Mouse (Mus musculus) T-helper 17 cell (primary cell): ENCODE measurements at regions not wholly inside any gene's neighbourhood (a gene's known extent, or its start where the extent isn't known, plus 50 kb on each side); places are given as distances from the start of the nearest gene placed in this dataset.

ENCODE experiments used
- in situ Hi-C, 2 experiments: fragments of 300-600 bp; cut with MboI, MseI; formaldehyde crosslinking; loops; 1 replicate in 1 of 2; 2 replicates in 1 of 2; pipeline ENCODE4 v1.15.1; 2025; ENCODE audit warnings: high pct_unique_total_duplicates in 2 of 2

- in situ Hi-C loops = loop anchor here in 1 of 2 experiments (25.0 kb wide), 1 partner anchor 1550 kb away; no protein-coding TSS in a partner anchor
Observed at GRCm38 (mm10) chr12:118562226-118562625, 261.0 kb upstream of the Sp4 start.

- in situ Hi-C loops = no loop called here
Observed at GRCm38 (mm10) chr12:118549071-118549470, 247.8 kb upstream of the Sp4 start.

GRCm38 (mm10) chr12:118540336-118540735 lies 239.1 kb upstream of the Sp4 start:
- in situ Hi-C loops = no loop called here

GRCm38 (mm10) chr12:118530514-118530913 lies 229.3 kb upstream of the Sp4 start:
- in situ Hi-C loops = no loop called here

GRCm38 (mm10) chr12:118529428-118530361 lies 228.5 kb upstream of the Sp4 start:
- in situ Hi-C loops = no loop called here

- in situ Hi-C loops = no loop called here
Observed at GRCm38 (mm10) chr12:118521770-118522169, 220.5 kb upstream of the Sp4 start.

- in situ Hi-C loops = no loop called here
Observed at GRCm38 (mm10) chr12:118521329-118521728, 220.1 kb upstream of the Sp4 start.

GRCm38 (mm10) chr12:118519801-118520327 lies 218.6 kb upstream of the Sp4 start:
- in situ Hi-C loops = no loop called here

- in situ Hi-C loops = no loop called here
Observed at GRCm38 (mm10) chr12:118510989-118511388, 209.7 kb upstream of the Sp4 start.

GRCm38 (mm10) chr12:118508972-118509917 lies 208.0 kb upstream of the Sp4 start:
- in situ Hi-C loops = no loop called here

GRCm38 (mm10) chr12:118500392-118500791 lies 199.2 kb upstream of the Sp4 start:
- in situ Hi-C loops = no loop called here

GRCm38 (mm10) chr12:118488038-118488437 lies 186.8 kb upstream of the Sp4 start:
- in situ Hi-C loops = no loop called here

GRCm38 (mm10) chr12:118486434-118486833 lies 185.2 kb upstream of the Sp4 start:
- in situ Hi-C loops = no loop called here

- in situ Hi-C loops = no loop called here
Observed at GRCm38 (mm10) chr12:118481347-118481746, 180.1 kb upstream of the Sp4 start.

GRCm38 (mm10) chr12:118474732-118475131 lies 173.5 kb upstream of the Sp4 start:
- in situ Hi-C loops = no loop called here

- in situ Hi-C loops = no loop called here
Observed at GRCm38 (mm10) chr12:118466837-118467236, 165.6 kb upstream of the Sp4 start.

GRCm38 (mm10) chr12:118457493-118458408 lies 156.5 kb upstream of the Sp4 start:
- in situ Hi-C loops = loop anchor here in 1 of 2 experiments (5.0 kb wide), 1 partner anchor 395 kb away; no protein-coding TSS in a partner anchor

GRCm38 (mm10) chr12:118455609-118456008 lies 154.4 kb upstream of the Sp4 start:
- in situ Hi-C loops = loop anchor here in 1 of 2 experiments (5.0 kb wide), 1 partner anchor 397 kb away; no protein-coding TSS in a partner anchor

- in situ Hi-C loops = no loop called here
Observed at GRCm38 (mm10) chr12:118439626-118440025, 138.4 kb upstream of the Sp4 start.

GRCm38 (mm10) chr12:118438882-118439281 lies 137.6 kb upstream of the Sp4 start:
- in situ Hi-C loops = no loop called here

GRCm38 (mm10) chr12:118432703-118433102 lies 131.5 kb upstream of the Sp4 start:
- in situ Hi-C loops = no loop called here
